In genomic region chr6:34876835-34877156, GRCm38 (mm10) we compare ENCODE assay signal across 9 mouse cellular contexts. TPM values are rescaled to one million over a fixed set of nuclear protein-coding genes. Genes with fewer than 3 reads are reported as not detected.
DNase-seq lines count a peak whose midpoint lies in the region; ATAC-seq lines count a peak whose summit lies in the region.
"Had no signal": no experiment of that assay in that cellular context is flagged by ENCODE, and none has a peak within 500 bp of the region (broad histone marks: within the 10 kb centered on the region; RNA-seq: fewer than 3 reads in every experiment).

No protein-coding gene starts in this region.

- WGBS in forebrain, embryonic 14.5 days, result 33% methylated on average over 2 of the region's 2 CpGs
- WGBS in liver, embryonic 11.5 days, result 12% methylated on average over 2 of the region's 2 CpGs

- DNase-seq in spleen, postnatal 10 days (ENCODE audit: low spot score in 2 of 2), result peak; percentile 29 to 42
- DNase-seq in spleen, adult 12 weeks (ENCODE audit: low spot score), result no peak
- no peak for DNase-seq in forebrain, embryonic 14.5 days (ENCODE audit: low spot score)
- peak; percentile 50 for DNase-seq in liver, embryonic 11.5 days (ENCODE audit: low spot score)
- DNase-seq in yolk sac, embryonic 10.5 days (ENCODE audit: low spot score), result peak; percentile 63
- DNase-seq in layer of hippocampus, adult 9-11 months, result no peak
- DNase-seq in gastrocnemius, adult 8-10 months (ENCODE audit: low spot score in 2 of 2), result no peak

- H3K9me3 ChIP-seq in forebrain, embryonic 14.5 days (replicated peaks; ENCODE audit: control insufficient read depth, low read length), result no peaks in the 10 kb centered on the region
- no peaks in the 10 kb centered on the region for H3K9me3 ChIP-seq in liver, embryonic 11.5 days (ENCODE audit: control insufficient read depth, low read length)

- H3K4me3 ChIP-seq in forebrain, embryonic 14.5 days (ENCODE audit: low read depth, low read length), result peak overlapping the region; percentile 66
- peak overlapping the region; percentile 71 for H3K4me3 ChIP-seq in liver, embryonic 11.5 days (ENCODE audit: low read depth, low read length)

- H3K27me3 ChIP-seq in forebrain, embryonic 14.5 days (replicated peaks; ENCODE audit: control insufficient read depth, insufficient read depth, low read length), result no peaks in the 10 kb centered on the region
- H3K27me3 ChIP-seq in liver, embryonic 11.5 days (replicated peaks; ENCODE audit: control insufficient read depth, insufficient read depth, low read length), result no peaks in the 10 kb centered on the region

- peak overlapping the region; percentile 89 for H3K9ac ChIP-seq in forebrain, embryonic 14.5 days (ENCODE audit: low read length)
- peak overlapping the region; percentile 85 for H3K9ac ChIP-seq in liver, embryonic 11.5 days (ENCODE audit: low read depth, low read length)

- H3K36me3 ChIP-seq in forebrain, embryonic 14.5 days (ENCODE audit: control insufficient read depth, insufficient read depth, low read length), result peaks cover 16% of the 10 kb centered on the region; the same call in 1 of the 2 replicates
- peaks cover 17% of the 10 kb centered on the region for H3K36me3 ChIP-seq in liver, embryonic 11.5 days (ENCODE audit: control insufficient read depth, insufficient read depth, low read length)

- peak overlapping the region; percentile 75 for H3K4me2 ChIP-seq in forebrain, embryonic 14.5 days (ENCODE audit: low read length)
- H3K4me2 ChIP-seq in liver, embryonic 11.5 days, result peak overlapping the region; percentile 85

- H3K27ac ChIP-seq in forebrain, embryonic 14.5 days (ENCODE audit: low read depth, low read length), result no peak overlapping the region
- H3K27ac ChIP-seq in liver, embryonic 11.5 days (ENCODE audit: low read depth, low read length), result peak overlapping the region; percentile 94

- peaks cover 10% of the 10 kb centered on the region; the same call in 1 of the 2 replicates for H3K4me1 ChIP-seq in forebrain, embryonic 14.5 days (ENCODE audit: control insufficient read depth, insufficient read depth, low read length)
- H3K4me1 ChIP-seq in liver, embryonic 11.5 days (replicated peaks; ENCODE audit: control insufficient read depth, insufficient read depth, low read length), result peaks cover 40% of the 10 kb centered on the region

- no peak; the same call in 1 of the 2 replicates for ATAC-seq in forebrain, embryonic 14.5 days
- peak; percentile 72 for ATAC-seq in liver, embryonic 11.5 days (replicated peaks; ENCODE audit: low FRiP score)

RNA-seq across cellular contexts. Expression of gene Cyren, which starts 1.1 kb away (rescaled TPM):
- polyA plus RNA-seq in forebrain, embryonic 14.5 days (2014; fragmentation: Nextera tagmentation; extraction: Ambion mirVana), result 7.9 and 8.0 TPM in 2 replicates
- polyA plus RNA-seq in liver, embryonic 11.5 days (2014; fragmentation: Nextera tagmentation; extraction: Ambion mirVana), result 20.1 and 20.5 TPM in 2 replicates
- total RNA-seq in gastrocnemius, adult 8-10 months (2022), result 1 to 10 TPM; 2.4 to 3.3 (median 2.7) TPM

RNA-seq across cellular contexts. Expression of gene Tmem140, which starts 13.8 kb away (rescaled TPM):
- polyA plus RNA-seq in forebrain, embryonic 14.5 days (2014; fragmentation: Nextera tagmentation; extraction: Ambion mirVana), result 0.65 and 0.79 TPM in 2 replicates
- polyA plus RNA-seq in liver, embryonic 11.5 days (2014; fragmentation: Nextera tagmentation; extraction: Ambion mirVana), result 2.7 and 3.2 TPM in 2 replicates
- total RNA-seq in gastrocnemius, adult 8-10 months (2022), result 10 to 100 TPM; 26.9 to 32.4 (median 30.5) TPM

RNA-seq across cellular contexts. Expression of gene Wdr91, which starts 33.9 kb away (rescaled TPM):
- 11.0 and 12.0 TPM in 2 replicates for polyA plus RNA-seq in forebrain, embryonic 14.5 days (2014; fragmentation: Nextera tagmentation; extraction: Ambion mirVana)
- polyA plus RNA-seq in liver, embryonic 11.5 days (2014; fragmentation: Nextera tagmentation; extraction: Ambion mirVana), result 15.5 and 19.3 TPM in 2 replicates
- 1 to 10 TPM; 3.6 to 5.1 (median 4.9) TPM for total RNA-seq in gastrocnemius, adult 8-10 months (2022)

RNA-seq across cellular contexts. Expression of gene Stra8, which starts 43.2 kb away (rescaled TPM):
- polyA plus RNA-seq in forebrain, embryonic 14.5 days (2014; fragmentation: Nextera tagmentation; extraction: Ambion mirVana), result not detected in 2 replicates
- not detected in 2 replicates for polyA plus RNA-seq in liver, embryonic 11.5 days (2014; fragmentation: Nextera tagmentation; extraction: Ambion mirVana)
- total RNA-seq in gastrocnemius, adult 8-10 months (2022), result not detected
- total RNA-seq: layer of hippocampus, postnatal 10 days had no signal
- polyA plus RNA-seq: brain, embryonic 14.5 days had no signal

Comparison
In these comparisons a context has a peak if more than half of its experiments do, and no peak if none do; other contexts are left out.
1. DNase-seq: peak in spleen, postnatal 10 days (2 of 2), liver, embryonic 11.5 days (single experiment) and yolk sac, embryonic 10.5 days (single experiment); none in spleen, adult 12 weeks (single experiment), forebrain, embryonic 14.5 days (single experiment), layer of hippocampus, adult 9-11 months (single experiment) and gastrocnemius, adult 8-10 months (0 of 2).